Mouse (Mus musculus): ENCODE data around the gene Nudt2.

DNA sequence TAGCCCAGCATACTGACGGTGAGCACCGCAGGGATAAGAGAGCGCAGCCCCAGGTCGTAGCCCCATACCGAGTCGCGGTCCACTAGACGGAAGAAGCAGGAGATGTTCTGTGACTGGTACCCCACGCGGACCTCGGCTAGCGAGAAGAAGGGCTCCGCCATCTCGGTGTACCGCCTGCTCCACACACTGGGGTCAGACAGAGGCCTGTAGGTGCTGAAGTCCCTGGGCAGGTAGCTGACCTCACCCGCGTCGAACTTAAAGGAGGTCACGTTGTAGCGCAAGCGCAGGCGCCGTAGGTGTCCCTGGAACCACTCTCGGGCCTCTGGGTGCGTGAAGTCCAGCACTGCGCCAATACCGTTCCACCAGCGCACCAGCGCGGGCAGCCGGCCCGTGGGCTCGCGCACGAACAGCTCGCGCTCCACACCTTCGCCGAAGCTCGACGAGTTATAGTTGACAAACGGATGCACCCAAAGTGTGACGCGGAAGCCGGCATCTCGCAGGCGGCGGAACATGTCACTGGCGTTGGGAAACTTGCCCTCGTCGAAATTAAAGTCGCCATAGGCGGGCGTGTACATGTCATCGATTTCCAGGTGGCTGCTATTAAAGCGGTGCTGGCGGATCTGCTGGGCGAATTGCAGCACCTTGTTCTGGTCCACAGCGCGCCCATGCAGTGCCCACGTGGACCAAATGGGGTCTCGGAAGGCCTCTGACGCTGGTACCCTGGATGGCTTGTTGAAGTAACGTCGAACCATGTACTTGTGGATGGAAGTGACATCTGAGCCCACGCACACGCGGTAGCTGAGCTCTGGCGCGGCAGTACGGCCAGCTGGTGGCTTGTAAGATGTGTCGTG, 33.3 kb downstream of the Nudt2 start:
- no peak for TF ChIP-seq TAL1 (IDR thresholded peaks at IDR 0.05; ENCODE audit: low read length)
- TF ChIP-seq GATA1 (IDR thresholded peaks at IDR 0.05; ENCODE audit: low read length) = no peak

All from erythroblast, embryonic 14.5 days (primary cell).